Mouse (Mus musculus): ENCODE measurements around the gene Tango2.

Tango2 gene

GRCm38 (mm10) chr16:18373632-18374031, 25.7 kb upstream of the Tango2 start:
- TF ChIP-seq GATA4 (IDR thresholded peaks at IDR 0.05; ENCODE audit: insufficient replicate concordance, low read length) = no peak

- no peak for TF ChIP-seq GATA4 (IDR thresholded peaks at IDR 0.05; ENCODE audit: insufficient replicate concordance, low read length)
These were observed 22.3 kb upstream of the Tango2 start for GRCm38 (mm10) chr16:18370197-18370596.

- TF ChIP-seq GATA4 (IDR thresholded peaks at IDR 0.05; ENCODE audit: insufficient replicate concordance, low read length) = no peak
These were observed 18.9 kb upstream of the Tango2 start for GRCm38 (mm10) chr16:18366849-18367248.

- TF ChIP-seq GATA4 (IDR thresholded peaks at IDR 0.05; ENCODE audit: insufficient replicate concordance, low read length) = no peak
These were observed 15.0 kb upstream of the Tango2 start for GRCm38 (mm10) chr16:18362948-18363347.

- no peak for TF ChIP-seq GATA4 (IDR thresholded peaks at IDR 0.05; ENCODE audit: insufficient replicate concordance, low read length)
These were observed 12.4 kb upstream of the Tango2 start for GRCm38 (mm10) chr16:18360151-18360805.

GRCm38 (mm10) chr16:18357977-18358376, 10.1 kb upstream of the Tango2 start:
- no peak for TF ChIP-seq GATA4 (IDR thresholded peaks at IDR 0.05; ENCODE audit: insufficient replicate concordance, low read length)

GRCm38 (mm10) chr16:18356961-18357360, 9.1 kb upstream of the Tango2 start:
- no peak for TF ChIP-seq GATA4 (IDR thresholded peaks at IDR 0.05; ENCODE audit: insufficient replicate concordance, low read length)

- TF ChIP-seq GATA4 (IDR thresholded peaks at IDR 0.05; ENCODE audit: insufficient replicate concordance, low read length) = no peak
These were observed 5.2 kb upstream of the Tango2 start for GRCm38 (mm10) chr16:18353106-18353505.

GRCm38 (mm10) chr16:18351313-18352055, 3.6 kb upstream of the Tango2 start:
- no peak for TF ChIP-seq GATA4 (IDR thresholded peaks at IDR 0.05; ENCODE audit: insufficient replicate concordance, low read length)

GRCm38 (mm10) chr16:18349761-18350325, 1.9 kb upstream of the Tango2 start:
- no peak for TF ChIP-seq GATA4 (IDR thresholded peaks at IDR 0.05; ENCODE audit: insufficient replicate concordance, low read length)

- TF ChIP-seq GATA4 (IDR thresholded peaks at IDR 0.05; ENCODE audit: insufficient replicate concordance, low read length) = no peak
These were observed 785 bp upstream of the Tango2 start for GRCm38 (mm10) chr16:18348601-18349175.

- no peak for TF ChIP-seq GATA4 (IDR thresholded peaks at IDR 0.05; ENCODE audit: insufficient replicate concordance, low read length)
These were observed 2.7 kb downstream of the Tango2 start for GRCm38 (mm10) chr16:18345243-18345642.

GRCm38 (mm10) chr16:18343778-18344177, 4.1 kb downstream of the Tango2 start:
- no peak for TF ChIP-seq GATA4 (IDR thresholded peaks at IDR 0.05; ENCODE audit: insufficient replicate concordance, low read length)

GRCm38 (mm10) chr16:18342650-18343570, 5.0 kb downstream of the Tango2 start:
- no peak for TF ChIP-seq GATA4 (IDR thresholded peaks at IDR 0.05; ENCODE audit: insufficient replicate concordance, low read length)

GRCm38 (mm10) chr16:18342076-18342475, 5.8 kb downstream of the Tango2 start:
- TF ChIP-seq GATA4 (IDR thresholded peaks at IDR 0.05; ENCODE audit: insufficient replicate concordance, low read length) = no peak

Data from liver, adult (tissue).